Mouse (Mus musculus) hindbrain, embryonic 16.5 days (tissue): ENCODE data around the gene Osbpl3. TPM values are rescaled to one million over a fixed set of nuclear protein-coding genes. Genes with fewer than 3 reads are reported as not detected.

ENCODE experiments used
- ATAC-seq: fragments of 200-750 bp; cut with Nextera tagmentation; 2 replicates; pipeline ENCODE4 v1.8.0; 2017; ENCODE audit warnings: moderate TSS enrichment, moderate library complexity
- H3K27ac ChIP-seq: fragments of 300-500 bp; sonication (generic); 2 replicates; pipeline ENCODE4 v1.5.1; 2014; ENCODE audit warnings: low read depth, mild to moderate bottlenecking, control low read depth, low read length, moderate library complexity
- H3K27me3 ChIP-seq: fragments of 300-500 bp; sonication (generic); replicated peaks from 2 replicates; pipeline ENCODE4 v1.6.1; 2014; ENCODE audit warnings: low read length; ENCODE audit not compliant: control insufficient read depth, insufficient read depth
- H3K36me3 ChIP-seq: fragments of 300-500 bp; sonication (generic); 2 replicates; pipeline ENCODE4 v1.6.1; 2014; ENCODE audit warnings: mild to moderate bottlenecking, low read length, moderate library complexity, mixed read lengths; ENCODE audit not compliant: control insufficient read depth, insufficient read depth
- H3K4me1 ChIP-seq: fragments of 300-500 bp; sonication (generic); 2 replicates; pipeline ENCODE4 v1.6.1; 2014; ENCODE audit warnings: low read depth, low read length; ENCODE audit not compliant: control insufficient read depth, insufficient read depth
- H3K4me2 ChIP-seq: fragments of 300-500 bp; sonication (generic); 2 replicates; pipeline ENCODE4 v1.6.1; 2014; ENCODE audit warnings: mild to moderate bottlenecking, low read length, control low read depth, moderate library complexity
- H3K4me3 ChIP-seq: fragments of 300-500 bp; sonication (generic); 2 replicates; pipeline ENCODE4 v1.5.1; 2014; ENCODE audit warnings: mild to moderate bottlenecking, low read length, control low read depth, moderate library complexity
- H3K9ac ChIP-seq: fragments of 300-500 bp; sonication (generic); 2 replicates; pipeline ENCODE4 v1.6.1; 2014; ENCODE audit warnings: low read depth, mild to moderate bottlenecking, control low read depth, low read length, moderate library complexity
- H3K9me3 ChIP-seq: fragments of 300-500 bp; sonication (generic); 2 replicates; pipeline ENCODE4 v1.6.1; 2014; ENCODE audit warnings: mild to moderate bottlenecking, low read length, moderate library complexity; ENCODE audit not compliant: control insufficient read depth
- WGBS: fragments of 180-500 bp; shearing (Covaris S2); extraction: QIAGEN DNeasy Blood & Tissue Kit; methylation state at CpG from one replicate; pipeline ENCODE4 v1.1.7; 2014; 5-methylcytosine and 5-hydroxymethylcytosine counted together
- polyA plus RNA-seq: library from polyadenylated mRNA; unstranded; fragments of >200 nt; fragmentation: Nextera tagmentation; extraction: Ambion mirVana; gene quantifications from 2 replicates; pipeline ENCODE4 v1.2.1, GENCODE M21; 2015

Gene Osbpl3
- polyA plus RNA-seq = 4.5 TPM in 2 replicates

DNA sequence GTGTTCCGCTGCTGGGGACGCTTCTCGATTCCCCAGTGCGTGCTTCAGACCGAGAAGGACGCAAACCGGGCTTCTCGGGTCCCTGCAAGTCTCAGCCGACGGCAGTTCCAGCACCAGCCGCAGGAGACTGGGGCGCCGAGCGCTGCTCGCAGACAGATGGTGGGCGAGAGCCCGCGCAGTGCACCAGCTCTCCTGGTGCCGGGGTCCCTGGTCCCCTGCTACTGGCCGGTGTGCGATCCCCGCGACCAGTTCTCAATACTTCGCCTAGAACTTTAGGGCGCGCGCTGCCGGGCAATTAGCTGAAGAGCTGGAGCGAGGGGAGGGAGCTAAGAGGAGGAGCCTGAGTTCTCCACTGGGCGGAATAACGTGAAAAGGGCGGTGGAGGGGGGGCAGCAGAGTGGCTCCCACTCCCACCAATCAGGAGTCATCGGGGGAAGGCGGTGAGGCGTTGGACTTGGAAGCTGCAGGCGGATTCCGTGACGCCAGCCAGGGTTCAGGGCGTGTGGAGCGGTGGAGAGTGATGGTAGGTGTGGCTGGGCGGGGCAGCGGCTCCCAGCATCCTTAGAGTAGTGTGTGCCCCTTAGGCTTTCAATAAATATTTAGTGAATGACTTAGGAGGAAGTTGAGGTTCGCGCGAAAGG is at the start of gene Osbpl3:
Gene Osbpl3, minus strand, starts transcription at position 373 of the 641 bp plus-strand sequence.
- Histone ChIP-seq H3K4me1 (peaks cover 10% of the 10 kb centered on the region), H3K27me3 (no peaks in the 10 kb centered on the region), H3K27ac (peak within 1 kb of the TSS; percentile 67), H3K9ac (peak within 1 kb of the TSS; percentile 70), H3K4me3 (peak within 1 kb of the TSS; percentile 68), H3K36me3 (no peaks in the 10 kb centered on the region), H3K9me3 (no peaks in the 10 kb centered on the region), H3K4me2 (peak within 1 kb of the TSS; percentile 74)
- ATAC-seq = peak; percentile 96
- 0% methylated on average over 45 of the region's 45 CpGs for WGBS

DNA sequence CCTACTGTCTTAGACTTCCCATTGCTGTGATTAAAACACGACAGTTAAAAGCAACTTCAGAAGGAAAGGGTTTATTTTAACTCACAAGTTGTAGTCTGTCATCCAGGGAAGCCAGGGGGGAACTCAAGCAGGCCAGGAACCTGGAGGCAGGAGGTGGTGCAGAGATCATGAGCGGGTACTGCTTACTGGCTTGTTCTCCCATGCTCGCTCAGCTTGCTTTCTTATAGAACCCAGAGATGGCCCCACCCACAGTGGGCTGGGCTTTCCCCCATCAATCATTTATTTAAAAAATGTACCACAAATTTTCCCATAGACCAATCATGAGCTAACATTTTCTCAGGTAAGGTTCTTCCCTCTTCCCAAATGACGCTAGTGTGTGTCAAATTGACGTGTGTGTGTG is 49.5 kb upstream of the Osbpl3 start:
- Histone ChIP-seq H3K4me1 (no peaks in the 10 kb centered on the region; the same call in 1 of the 2 replicates), H3K27ac (no peak overlapping the region), H3K36me3 (no peaks in the 10 kb centered on the region), H3K27me3 (no peaks in the 10 kb centered on the region), H3K9me3 (no peaks in the 10 kb centered on the region), H3K4me3 (no peak overlapping the region), H3K9ac (no peak overlapping the region), H3K4me2 (no peak overlapping the region)
- ATAC-seq = no peak
- WGBS = 95% methylated on average over 5 of the region's 5 CpGs

DNA sequence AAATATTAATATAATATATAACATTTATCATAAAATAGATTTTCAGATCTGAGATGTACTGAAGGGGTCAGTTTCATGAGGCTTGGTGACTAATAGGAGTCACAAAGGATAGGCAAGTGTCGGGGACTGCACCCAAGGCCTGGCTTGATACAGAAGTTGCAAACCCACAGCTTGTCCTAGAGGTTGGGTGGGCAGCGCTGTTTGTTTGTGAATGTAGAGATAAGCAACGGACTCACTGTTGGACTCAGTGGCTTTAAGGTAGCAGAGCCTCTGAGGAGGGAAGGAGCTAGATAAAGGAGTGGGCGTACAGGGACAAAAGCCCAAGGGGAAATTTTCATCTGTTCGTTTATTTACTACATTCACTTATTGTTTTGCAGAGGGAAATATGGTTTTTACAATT is 48.7 kb upstream of the Osbpl3 start:
- 90% methylated on average over 5 of the region's 5 CpGs for WGBS

DNA sequence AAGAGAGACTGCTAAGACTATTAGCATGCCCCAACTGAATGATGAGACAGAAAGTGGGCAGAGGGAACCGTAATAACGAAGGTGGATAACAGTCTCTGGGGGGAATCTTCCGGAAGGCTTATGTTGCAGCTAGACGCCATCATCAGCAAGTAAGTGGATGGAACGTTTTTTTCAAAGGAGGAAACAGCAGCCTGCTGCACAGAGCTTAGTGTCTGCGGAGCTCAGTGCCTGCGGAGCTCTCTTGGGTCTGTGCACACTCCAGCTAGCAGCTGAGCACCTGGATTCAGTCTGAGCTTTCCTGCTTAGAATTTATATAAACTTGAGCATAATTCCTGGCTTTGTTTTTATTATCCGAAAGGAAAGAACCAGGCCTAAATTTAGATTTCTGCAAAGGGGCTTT is 47.8 kb upstream of the Osbpl3 start:
- H3K4me3 ChIP-seq = no peak overlapping the region
- no peak overlapping the region for H3K4me2 ChIP-seq
- no peaks in the 10 kb centered on the region for H3K36me3 ChIP-seq
- H3K4me1 ChIP-seq = no peaks in the 10 kb centered on the region; the same call in 1 of the 2 replicates
- H3K9ac ChIP-seq = no peak overlapping the region
- no peak overlapping the region for H3K27ac ChIP-seq
- H3K9me3 ChIP-seq = no peaks in the 10 kb centered on the region
- WGBS = 42% methylated on average over 8 of the region's 8 CpGs
- H3K27me3 ChIP-seq = no peaks in the 10 kb centered on the region
- no peak for ATAC-seq

More for the DNA sequence above, 48.7 kb upstream of the Osbpl3 start:
- no peaks in the 10 kb centered on the region for H3K27me3 ChIP-seq
- H3K9me3 ChIP-seq = no peaks in the 10 kb centered on the region
- no peak for ATAC-seq
- H3K4me2 ChIP-seq = no peak overlapping the region
- no peak overlapping the region for H3K4me3 ChIP-seq
- H3K9ac ChIP-seq = no peak overlapping the region
- no peaks in the 10 kb centered on the region for H3K36me3 ChIP-seq
- no peaks in the 10 kb centered on the region; the same call in 1 of the 2 replicates for H3K4me1 ChIP-seq
- H3K27ac ChIP-seq = no peak overlapping the region

DNA sequence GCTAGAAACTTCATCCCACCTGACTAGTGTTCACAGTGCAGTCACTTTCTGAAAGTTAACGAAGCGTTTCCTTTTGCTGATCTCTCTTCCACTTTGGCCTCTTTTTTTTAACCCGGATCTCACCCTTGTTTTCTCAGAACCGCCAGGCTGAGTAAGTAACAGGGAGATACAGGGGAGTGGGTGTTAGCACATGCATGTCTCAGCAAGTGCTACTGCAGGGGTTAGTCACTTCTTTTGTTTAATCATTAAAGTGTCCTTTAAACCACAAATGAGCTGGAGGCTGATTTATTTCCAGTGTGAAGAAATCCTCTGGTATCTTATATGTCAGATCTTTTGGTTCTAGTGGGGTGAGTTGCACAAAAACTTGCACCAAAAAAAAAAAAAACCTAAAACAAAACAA is 47.0 kb upstream of the Osbpl3 start:
- Histone ChIP-seq H3K9ac (no peak overlapping the region), H3K4me3 (no peak overlapping the region), H3K4me1 (no peaks in the 10 kb centered on the region; the same call in 1 of the 2 replicates), H3K9me3 (no peaks in the 10 kb centered on the region), H3K36me3 (no peaks in the 10 kb centered on the region), H3K4me2 (no peak overlapping the region), H3K27ac (no peak overlapping the region), H3K27me3 (no peaks in the 10 kb centered on the region)
- WGBS = 86% methylated on average over 4 of the region's 4 CpGs
- ATAC-seq = no peak

DNA sequence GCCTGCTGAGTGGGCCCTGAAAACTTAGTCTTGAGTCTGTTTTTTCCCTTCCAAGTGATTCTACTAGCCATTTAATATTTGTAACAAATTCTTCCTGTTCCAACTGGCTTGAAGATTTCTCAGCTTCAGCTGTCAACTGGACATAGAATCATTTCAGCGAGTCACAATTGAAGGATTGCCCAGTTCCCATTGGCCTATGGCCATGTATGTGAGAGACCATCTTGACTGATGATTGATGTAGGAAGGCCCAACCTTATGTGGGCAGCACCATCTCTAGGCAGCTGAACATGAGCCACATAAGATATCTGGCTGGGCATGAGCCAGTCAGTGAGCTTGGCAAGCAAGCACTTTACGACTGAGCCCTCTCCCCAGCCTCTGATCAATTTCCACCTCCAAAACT is 42.3 kb upstream of the Osbpl3 start:
- peaks cover 3% of the 10 kb centered on the region for H3K9me3 ChIP-seq
- no peak overlapping the region for H3K4me2 ChIP-seq
- H3K36me3 ChIP-seq = no peaks in the 10 kb centered on the region
- no peak overlapping the region for H3K9ac ChIP-seq
- no peaks in the 10 kb centered on the region for H3K4me1 ChIP-seq
- WGBS = 92% methylated on average over 2 of the region's 2 CpGs
- H3K27ac ChIP-seq = no peak overlapping the region
- H3K4me3 ChIP-seq = no peak overlapping the region
- no peaks in the 10 kb centered on the region for H3K27me3 ChIP-seq
- ATAC-seq = no peak

GRCm38 (mm10) chr6:50490519-50490918 is 34.5 kb upstream of the Osbpl3 start:
- H3K36me3 ChIP-seq = no peaks in the 10 kb centered on the region
- H3K4me2 ChIP-seq = no peak overlapping the region
- H3K9ac ChIP-seq = no peak overlapping the region
- ATAC-seq = no peak
- H3K4me1 ChIP-seq = peaks cover 2% of the 10 kb centered on the region; the same call in 1 of the 2 replicates
- 92% methylated on average over 2 of the region's 2 CpGs for WGBS
- no peak overlapping the region for H3K27ac ChIP-seq
- no peaks in the 10 kb centered on the region for H3K9me3 ChIP-seq
- H3K4me3 ChIP-seq = no peak overlapping the region
- no peaks in the 10 kb centered on the region; the same call in 1 of the 2 replicates for H3K27me3 ChIP-seq

DNA sequence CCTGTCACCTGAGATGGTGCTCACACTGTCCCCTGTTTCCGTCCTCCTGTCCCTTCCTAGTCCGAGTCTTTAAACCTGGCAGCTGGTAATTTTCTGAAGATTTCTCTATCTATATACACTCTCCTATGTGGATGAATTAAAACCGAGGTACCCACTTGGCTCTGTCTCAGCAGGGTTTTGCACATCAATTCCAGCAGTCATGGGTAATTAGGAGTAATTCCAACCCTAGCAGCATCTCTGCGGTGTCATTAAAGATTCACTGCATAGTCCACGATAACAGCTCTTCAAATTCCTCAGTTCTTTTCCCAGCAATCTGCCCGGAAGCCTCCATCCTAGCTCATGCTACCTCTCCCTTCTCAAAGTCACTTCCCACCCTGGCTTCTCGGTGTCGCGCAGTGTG is 33.4 kb upstream of the Osbpl3 start:
- H3K4me3 ChIP-seq = no peak overlapping the region
- H3K9ac ChIP-seq = no peak overlapping the region
- peak overlapping the region; percentile 46; the same call in 1 of the 2 replicates for H3K27ac ChIP-seq
- H3K27me3 ChIP-seq = no peaks in the 10 kb centered on the region; the same call in 1 of the 2 replicates
- H3K4me1 ChIP-seq = peaks cover 2% of the 10 kb centered on the region; the same call in 1 of the 2 replicates
- no peaks in the 10 kb centered on the region for H3K9me3 ChIP-seq
- no peaks in the 10 kb centered on the region for H3K36me3 ChIP-seq
- H3K4me2 ChIP-seq = no peak overlapping the region
- WGBS = 49% methylated on average over 9 of the region's 9 CpGs
- ATAC-seq = peak; percentile 48; the same call in 1 of the 2 replicates

DNA sequence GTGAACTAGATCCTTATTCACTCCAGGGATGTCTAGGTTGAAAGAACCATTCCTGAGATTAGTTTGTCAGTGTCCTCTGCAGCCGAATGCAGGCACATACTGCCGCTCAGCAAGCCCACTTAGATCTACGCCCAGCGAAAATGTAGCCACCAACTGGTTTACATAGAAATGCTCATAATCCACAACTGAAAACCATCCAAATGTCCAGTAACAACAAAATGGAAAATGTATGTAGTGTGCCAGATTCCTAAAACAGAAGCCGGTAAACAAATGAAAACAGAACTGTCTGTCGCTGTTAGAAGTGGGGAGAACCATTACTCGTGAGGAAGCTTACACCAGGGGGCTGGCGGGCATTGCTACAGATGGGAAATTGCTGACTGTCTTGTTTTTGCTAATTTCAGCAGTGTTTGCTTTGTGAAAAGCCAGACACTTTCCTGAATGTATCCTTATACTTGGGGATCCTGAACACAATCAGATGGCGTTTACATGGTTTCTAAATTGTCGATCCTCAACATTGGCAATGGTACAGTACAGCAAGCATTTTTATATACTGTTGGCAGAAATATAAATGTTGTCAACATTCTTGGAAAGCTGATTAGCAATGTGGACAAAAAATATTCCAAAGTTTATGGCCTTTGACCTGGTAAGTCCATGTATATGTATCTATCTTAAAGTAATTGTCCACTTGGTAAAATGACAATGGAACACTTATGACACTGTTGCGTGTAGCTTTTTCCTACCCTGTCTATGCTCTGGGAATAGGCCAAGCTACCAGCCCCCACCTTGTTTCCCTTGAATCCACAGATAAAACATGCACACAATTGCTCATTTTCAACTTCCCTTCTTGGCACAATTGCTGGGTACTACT is 30.3 kb upstream of the Osbpl3 start:
- ATAC-seq = no peak
- no peaks in the 10 kb centered on the region for H3K36me3 ChIP-seq
- no peak overlapping the region for H3K4me3 ChIP-seq
- no peaks in the 10 kb centered on the region for H3K9me3 ChIP-seq
- no peak overlapping the region for H3K27ac ChIP-seq
- H3K4me2 ChIP-seq = no peak overlapping the region
- H3K4me1 ChIP-seq = peaks cover 2% of the 10 kb centered on the region; the same call in 1 of the 2 replicates
- H3K9ac ChIP-seq = no peak overlapping the region
- H3K27me3 ChIP-seq = no peaks in the 10 kb centered on the region; the same call in 1 of the 2 replicates
- WGBS = 90% methylated on average over 11 of the region's 11 CpGs
